Mouse (Mus musculus): Measurements from ENCODE around the gene Wdr60. TPM values are rescaled to one million over a fixed set of nuclear protein-coding genes. Genes with fewer than 3 reads are reported as not detected.

Gene Wdr60
- polyA plus RNA-seq, 1 experiment: 2.9 TPM

- 71% methylated on average over 4 of the region's 4 CpGs for WGBS
- DNase-seq: no peak
- Histone ChIP-seq H3K4me1 (replicated peaks; ENCODE audit: control insufficient read depth, insufficient read depth, low read length) (no peaks in the 10 kb centered on the region; the same call in 1 of the 2 replicates), H3K36me3 (ENCODE audit: control insufficient read depth, insufficient read depth, low read length) (no peaks in the 10 kb centered on the region), H3K27ac (ENCODE audit: control insufficient read depth, insufficient read depth, low read length) (no peak overlapping the region), H3K4me3 (ENCODE audit: control insufficient read depth, insufficient read depth, low read length) (no peak overlapping the region), H3K27me3 (ENCODE audit: control insufficient read depth, insufficient read depth, low read length) (no peaks in the 10 kb centered on the region)
- no peak for TF ChIP-seq CTCF (IDR thresholded peaks at IDR 0.05; ENCODE audit: borderline replicate concordance, control insufficient read depth, extremely low read depth, insufficient read depth, low read length, poor library complexity)
- no peak for TF ChIP-seq POLR2A (IDR thresholded peaks at IDR 0.05; ENCODE audit: control insufficient read depth, extremely low read depth, insufficient read depth, low read length, poor library complexity)
Measured at GRCm38 (mm10) chr12:116293599-116294292, 30.9 kb upstream of the Wdr60 start.

DNA sequence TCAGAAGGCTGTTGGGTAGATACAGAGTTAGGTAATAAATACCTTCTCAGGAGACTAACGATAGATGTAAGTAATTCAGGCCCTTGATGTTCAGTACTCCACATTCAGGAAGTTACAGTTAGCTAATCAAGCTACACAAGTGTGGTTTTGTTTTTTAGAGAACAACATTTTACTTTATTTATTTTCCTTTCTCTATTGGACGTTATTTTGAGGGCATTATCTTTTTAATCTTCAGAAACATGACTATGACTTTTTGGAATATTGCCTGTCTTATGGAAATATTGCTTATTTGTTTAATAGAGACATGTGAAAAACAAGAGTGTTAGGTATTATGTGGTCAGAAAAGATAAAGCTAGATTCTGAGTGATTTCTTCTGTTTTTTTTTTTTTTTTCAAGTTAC is 30.4 kb upstream of the Wdr60 start:
- TF ChIP-seq CTCF (IDR thresholded peaks at IDR 0.05; ENCODE audit: borderline replicate concordance, control insufficient read depth, extremely low read depth, insufficient read depth, low read length, poor library complexity) (no peak), POLR2A (IDR thresholded peaks at IDR 0.05; ENCODE audit: control insufficient read depth, extremely low read depth, insufficient read depth, low read length, poor library complexity) (no peak)
- H3K4me1 ChIP-seq (replicated peaks; ENCODE audit: control insufficient read depth, insufficient read depth, low read length): no peaks in the 10 kb centered on the region; the same call in 1 of the 2 replicates
- H3K36me3 ChIP-seq (ENCODE audit: control insufficient read depth, insufficient read depth, low read length): no peaks in the 10 kb centered on the region
- H3K27me3 ChIP-seq (ENCODE audit: control insufficient read depth, insufficient read depth, low read length): no peaks in the 10 kb centered on the region
- DNase-seq: no peak
- H3K27ac ChIP-seq (ENCODE audit: control insufficient read depth, insufficient read depth, low read length): no peak overlapping the region
- no peak overlapping the region for H3K4me3 ChIP-seq (ENCODE audit: control insufficient read depth, insufficient read depth, low read length)
- 5% methylated on average over 2 of the region's 2 CpGs for WGBS

DNA sequence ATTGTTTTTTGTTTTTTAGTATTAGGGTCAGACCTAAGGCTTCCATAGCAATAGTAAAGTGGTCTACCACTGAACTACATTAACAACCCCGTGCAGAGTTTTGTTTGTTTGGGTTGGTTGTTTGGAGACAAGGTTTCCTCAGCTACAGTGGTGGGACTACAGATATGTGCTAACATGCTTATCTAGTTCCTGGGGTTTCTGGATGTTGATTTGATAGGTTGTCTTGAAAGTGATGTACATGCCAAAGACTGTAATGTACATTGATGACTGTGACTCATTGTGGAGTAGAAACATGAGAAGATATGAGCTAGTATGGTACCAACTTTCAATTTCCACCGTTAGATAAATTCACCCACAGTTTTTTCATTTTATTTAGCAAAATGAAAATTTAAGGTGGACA is 20.7 kb upstream of the Wdr60 start:
- WGBS: 74% methylated on average over 2 of the region's 2 CpGs
- Histone ChIP-seq H3K27me3 (ENCODE audit: control insufficient read depth, insufficient read depth, low read length) (no peaks in the 10 kb centered on the region), H3K4me1 (replicated peaks; ENCODE audit: control insufficient read depth, insufficient read depth, low read length) (no peaks in the 10 kb centered on the region), H3K27ac (ENCODE audit: control insufficient read depth, insufficient read depth, low read length) (no peak overlapping the region), H3K36me3 (ENCODE audit: control insufficient read depth, insufficient read depth, low read length) (no peaks in the 10 kb centered on the region), H3K4me3 (ENCODE audit: control insufficient read depth, insufficient read depth, low read length) (no peak overlapping the region)
- TF ChIP-seq POLR2A (IDR thresholded peaks at IDR 0.05; ENCODE audit: control insufficient read depth, extremely low read depth, insufficient read depth, low read length, poor library complexity) (no peak), CTCF (IDR thresholded peaks at IDR 0.05; ENCODE audit: borderline replicate concordance, control insufficient read depth, extremely low read depth, insufficient read depth, low read length, poor library complexity) (no peak)
- DNase-seq: no peak

- 17% methylated on average over 2 of the region's 2 CpGs for WGBS
- no peaks in the 10 kb centered on the region for H3K4me1 ChIP-seq (replicated peaks; ENCODE audit: control insufficient read depth, insufficient read depth, low read length)
- no peak for TF ChIP-seq POLR2A (IDR thresholded peaks at IDR 0.05; ENCODE audit: control insufficient read depth, extremely low read depth, insufficient read depth, low read length, poor library complexity)
- TF ChIP-seq CTCF (IDR thresholded peaks at IDR 0.05; ENCODE audit: borderline replicate concordance, control insufficient read depth, extremely low read depth, insufficient read depth, low read length, poor library complexity): no peak
- H3K36me3 ChIP-seq (ENCODE audit: control insufficient read depth, insufficient read depth, low read length): no peaks in the 10 kb centered on the region
- no peak overlapping the region for H3K27ac ChIP-seq (ENCODE audit: control insufficient read depth, insufficient read depth, low read length)
- DNase-seq: no peak
- H3K27me3 ChIP-seq (ENCODE audit: control insufficient read depth, insufficient read depth, low read length): no peaks in the 10 kb centered on the region
- H3K4me3 ChIP-seq (ENCODE audit: control insufficient read depth, insufficient read depth, low read length): no peak overlapping the region
Measured at GRCm38 (mm10) chr12:116282856-116283255, 20.0 kb upstream of the Wdr60 start.

DNA sequence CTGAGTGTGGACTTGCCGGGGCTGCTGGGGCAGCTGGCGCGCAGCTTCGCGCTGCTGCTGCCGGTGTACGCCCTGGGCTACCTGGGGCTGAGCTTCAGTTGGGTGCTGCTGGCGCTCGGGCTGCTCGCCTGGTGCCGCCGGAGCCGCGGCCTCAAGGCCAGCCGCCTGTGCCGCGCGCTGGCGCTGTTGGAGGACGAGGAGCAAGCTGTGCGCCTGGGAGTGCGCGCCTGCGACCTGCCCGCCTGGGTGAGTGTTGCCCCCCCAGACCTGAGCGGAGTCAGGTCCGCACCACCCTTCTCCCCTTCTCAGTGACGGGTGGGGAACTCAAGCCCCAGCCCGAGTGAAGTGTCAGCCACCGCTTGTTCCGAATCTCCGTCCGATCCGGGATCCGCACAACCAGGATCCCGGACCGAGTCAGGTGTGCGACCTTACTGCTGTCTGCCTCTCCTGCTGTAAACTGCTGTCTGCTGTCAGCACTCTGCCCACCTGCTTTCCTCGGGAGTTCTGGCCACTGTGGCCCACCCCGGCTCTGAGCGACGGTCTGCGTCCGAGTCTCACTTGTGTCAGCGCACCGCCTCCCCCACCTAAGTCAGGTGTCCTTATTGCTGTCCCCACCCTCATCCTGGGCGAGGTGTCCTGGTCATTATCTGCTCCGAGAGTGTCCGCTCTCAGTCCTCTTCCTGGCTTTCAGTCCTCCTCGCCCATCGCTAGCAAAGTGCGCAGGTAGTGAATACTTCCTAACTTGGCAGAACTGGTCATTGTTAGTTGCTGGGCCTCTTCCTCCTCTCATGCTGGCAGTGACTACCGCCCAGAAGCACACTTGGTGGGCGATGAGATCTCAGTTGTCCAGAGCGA is 18.8 kb upstream of the Wdr60 start:
- Histone ChIP-seq H3K36me3 (ENCODE audit: control insufficient read depth, insufficient read depth, low read length) (no peaks in the 10 kb centered on the region), H3K4me3 (ENCODE audit: control insufficient read depth, insufficient read depth, low read length) (peak overlapping the region; percentile 77), H3K27me3 (ENCODE audit: control insufficient read depth, insufficient read depth, low read length) (no peaks in the 10 kb centered on the region), H3K4me1 (replicated peaks; ENCODE audit: control insufficient read depth, insufficient read depth, low read length) (no peaks in the 10 kb centered on the region), H3K27ac (ENCODE audit: control insufficient read depth, insufficient read depth, low read length) (peak overlapping the region; percentile 31)
- TF ChIP-seq CTCF (IDR thresholded peaks at IDR 0.05; ENCODE audit: borderline replicate concordance, control insufficient read depth, extremely low read depth, insufficient read depth, low read length, poor library complexity): no peak
- no peak for TF ChIP-seq POLR2A (IDR thresholded peaks at IDR 0.05; ENCODE audit: control insufficient read depth, extremely low read depth, insufficient read depth, low read length, poor library complexity)
- WGBS: under 1% methylated on average over 55 of the region's 55 CpGs
- peak; percentile 43 for DNase-seq

DNA sequence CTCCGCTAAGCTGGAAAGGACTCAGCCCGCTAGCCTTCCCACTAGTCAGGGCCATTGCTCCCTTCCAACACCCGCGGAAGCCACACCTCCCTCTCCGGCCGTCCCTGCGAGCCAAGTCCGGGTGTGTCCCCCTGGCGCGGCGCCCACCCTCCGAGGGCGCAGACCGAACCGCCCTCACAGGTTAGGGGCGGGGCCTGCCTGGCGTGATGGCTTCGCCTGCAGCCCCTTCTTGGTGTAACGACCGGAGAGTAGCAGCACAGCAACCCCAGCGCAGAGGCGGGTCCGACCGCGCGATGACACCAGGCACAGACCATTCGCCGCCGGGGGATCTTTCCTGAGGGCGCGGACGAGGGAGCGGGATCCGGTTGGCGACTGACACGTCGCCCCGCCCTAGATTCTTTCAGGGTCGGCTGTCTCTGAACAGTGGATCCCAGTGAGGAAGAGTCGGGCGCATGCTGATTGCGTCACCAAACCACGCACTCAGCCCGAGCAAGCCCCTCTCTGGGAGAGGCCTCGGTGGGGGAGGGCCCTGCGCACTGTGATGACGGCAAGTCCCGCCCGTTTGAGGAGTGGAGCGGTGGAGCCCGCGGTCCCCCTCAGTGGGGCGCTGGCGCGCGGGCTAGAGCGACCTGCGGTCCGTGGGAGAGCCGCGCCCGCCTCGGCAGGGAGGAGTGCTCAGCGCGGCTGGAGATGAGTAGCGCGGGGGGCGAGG is 18.0 kb upstream of the Wdr60 start, which contains the start of gene Esyt2:
Gene Esyt2, plus strand, starts transcription at position 544 of the 712 bp plus-strand sequence.
- DNase-seq: peak; percentile 100
- H3K27ac ChIP-seq (ENCODE audit: control insufficient read depth, insufficient read depth, low read length): peak within 1 kb of the TSS; percentile 55
- peak within 1 kb of the TSS; percentile 77 for H3K4me3 ChIP-seq (ENCODE audit: control insufficient read depth, insufficient read depth, low read length)
- no peaks in the 10 kb centered on the region for H3K36me3 ChIP-seq (ENCODE audit: control insufficient read depth, insufficient read depth, low read length)
- TF ChIP-seq CTCF (IDR thresholded peaks at IDR 0.05; ENCODE audit: borderline replicate concordance, control insufficient read depth, extremely low read depth, insufficient read depth, low read length, poor library complexity) (no peak; the same call in 1 of the 2 replicates), POLR2A (IDR thresholded peaks at IDR 0.05; ENCODE audit: control insufficient read depth, extremely low read depth, insufficient read depth, low read length, poor library complexity) (peak; percentile 100)
- H3K4me1 ChIP-seq (replicated peaks; ENCODE audit: control insufficient read depth, insufficient read depth, low read length): no peaks in the 10 kb centered on the region
- WGBS: under 1% methylated on average over 68 of the region's 68 CpGs
- no peaks in the 10 kb centered on the region for H3K27me3 ChIP-seq (ENCODE audit: control insufficient read depth, insufficient read depth, low read length)
